In the genomic region with DNA sequence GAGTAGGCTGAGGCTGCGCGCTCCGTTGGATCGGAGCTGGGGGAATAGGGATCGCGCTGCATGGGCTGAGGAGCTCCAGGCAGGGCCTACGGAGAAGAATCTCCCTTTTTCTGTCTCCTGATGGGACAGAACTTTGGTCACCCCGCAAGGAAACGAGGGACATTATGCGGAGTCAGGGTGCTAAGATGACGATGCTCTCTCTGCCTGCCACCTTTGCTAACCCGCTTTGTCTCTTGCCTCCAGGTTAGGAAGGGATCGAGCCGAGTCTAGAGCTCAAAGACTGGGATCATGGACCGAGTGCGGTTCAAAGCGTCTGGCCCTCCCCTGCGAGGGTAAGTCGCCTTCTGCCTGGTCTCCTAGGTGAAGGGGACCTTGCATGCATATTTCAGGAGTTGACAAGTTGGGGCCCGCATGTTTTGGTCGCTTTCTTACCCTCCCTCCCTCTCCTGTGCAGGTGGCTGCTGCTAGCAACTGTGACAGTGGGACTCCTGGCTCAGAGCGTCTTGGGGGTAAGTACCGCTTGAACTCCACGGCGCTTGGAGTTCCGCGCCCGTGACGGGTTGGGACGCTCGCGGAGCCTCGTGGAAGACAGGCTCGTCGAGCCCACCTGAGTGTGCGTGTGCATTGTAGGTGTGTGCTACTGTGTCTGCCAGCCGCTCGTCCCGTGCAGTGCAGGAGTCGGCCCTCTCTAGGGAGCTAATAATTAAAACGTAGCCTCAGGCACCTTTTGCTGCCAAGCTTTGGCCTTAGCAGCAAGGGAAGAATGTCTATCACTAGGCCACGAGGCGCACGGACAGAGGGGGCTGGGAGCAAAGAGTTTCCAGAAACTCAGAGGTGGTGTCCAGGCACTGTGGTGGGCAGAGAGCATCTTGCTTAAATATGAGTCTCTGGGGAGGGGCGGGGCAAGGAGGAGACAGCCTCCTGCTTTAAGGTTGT, we compare ENCODE assay signal across 9 mouse cellular contexts. TPM values are rescaled to one million over a fixed set of nuclear protein-coding genes. Genes with fewer than 3 reads are reported as not detected.
DNase-seq lines count a peak whose midpoint lies in the region; ATAC-seq and TF ChIP-seq lines count a peak whose summit lies in the region.
"Had no signal": no experiment of that assay in that cellular context is flagged by ENCODE, and none has a peak within 500 bp of the region (broad histone marks: within the 10 kb centered on the region; RNA-seq: fewer than 3 reads in every experiment).

No protein-coding gene starts in this region.

- no peaks in the 10 kb centered on the region for H3K27me3 ChIP-seq in lung, embryonic 14.5 days (ENCODE audit: insufficient read depth, low read length)

- ATAC-seq in lung, embryonic 14.5 days (ENCODE audit: insufficient read depth): peak; percentile 24

- H3K4me1 ChIP-seq in lung, embryonic 14.5 days (ENCODE audit: insufficient read depth): peaks cover 10% of the 10 kb centered on the region

- peak overlapping the region; percentile 94 for H3K4me2 ChIP-seq in lung, embryonic 14.5 days

- TF ChIP-seq CTCF in lung, embryonic 14.5 days (IDR thresholded peaks at IDR 0.05; ENCODE audit: low read depth): no peak

- H3K27ac ChIP-seq in lung, embryonic 14.5 days (ENCODE audit: low read depth): peak overlapping the region; percentile 93

- no peaks in the 10 kb centered on the region for H3K9me3 ChIP-seq in lung, embryonic 14.5 days (ENCODE audit: low read depth, low read length)

- DNase-seq in heart, adult 11 months: peak; percentile 95
- DNase-seq in heart, postnatal 25 days (ENCODE audit: low spot score): no peak
- DNase-seq in adrenal gland, postnatal 14 days: peak; percentile 60
- DNase-seq in gastrocnemius, postnatal 10 days: peak; percentile 29
- peak; percentile 67 for DNase-seq in kidney, adult 11 months
- DNase-seq in lung, embryonic 14.5 days: peak; percentile 54
- DNase-seq in skeletal muscle tissue, adult 2 months (ENCODE audit: low read depth, low spot score): peak; percentile 32
- DNase-seq in cerebellum, postnatal 36 days: no peak

- intact Hi-C loops in heart, postnatal 25 days (cut with DNase I): loop anchor here (1.0 to 10.0 kb wide), 4 partner anchors 33 to 241 kb away; partner anchors contain the start of genes Cars2 and Ing1

- peak overlapping the region; percentile 85 for H3K4me3 ChIP-seq in lung, embryonic 14.5 days (ENCODE audit: low read depth, low read length)

- whole genome bisulfite sequencing in lung, embryonic 14.5 days: 4% methylated on average over 45 of the region's 45 CpGs

- H3K36me3 ChIP-seq in lung, embryonic 14.5 days (ENCODE audit: insufficient read depth): peaks cover 11% of the 10 kb centered on the region; the same call in 1 of the 2 replicates

- peak overlapping the region; percentile 95 for H3K9ac ChIP-seq in lung, embryonic 14.5 days

RNA-seq across cellular contexts. Expression of gene Col4a1, which starts 0.8 kb away (rescaled TPM):
- total RNA-seq in heart, postnatal 25 days (2021): 100 to 1,000 TPM; 537 to 622 TPM
- total RNA-seq in adrenal gland, postnatal 14 days (2021): 574 and 650 TPM in 2 replicates
- total RNA-seq in gastrocnemius, postnatal 10 days (2021): 100 to 1,000 TPM; 741 to 775 TPM
- polyA plus RNA-seq in lung, embryonic 14.5 days (2014; fragmentation: Nextera tagmentation; extraction: Ambion mirVana): 372 and 389 TPM in 2 replicates
- total RNA-seq: MEL had no signal

RNA-seq across cellular contexts. Expression of gene Col4a2, which starts 0.8 kb away (rescaled TPM):
- total RNA-seq in heart, postnatal 25 days (2021): 100 to 1,000 TPM; 292 to 338 TPM
- total RNA-seq in adrenal gland, postnatal 14 days (2021): 341 and 356 TPM in 2 replicates
- total RNA-seq in gastrocnemius, postnatal 10 days (2021): 100 to 1,000 TPM; 340 to 382 TPM
- polyA plus RNA-seq in lung, embryonic 14.5 days (2014; fragmentation: Nextera tagmentation; extraction: Ambion mirVana): 103 and 111 TPM in 2 replicates

Comparison
In these comparisons a context has a peak if more than half of its experiments do, and no peak if none do; other contexts are left out.
1. DNase-seq: peak in heart, adult 11 months (single experiment), adrenal gland, postnatal 14 days (single experiment), gastrocnemius, postnatal 10 days (single experiment), kidney, adult 11 months (single experiment), lung, embryonic 14.5 days (single experiment) and skeletal muscle tissue, adult 2 months (single experiment); none in heart, postnatal 25 days (single experiment) and cerebellum, postnatal 36 days (0 of 2).